ENCODE assay signal across 7 mouse cellular contexts in the genomic region with DNA sequence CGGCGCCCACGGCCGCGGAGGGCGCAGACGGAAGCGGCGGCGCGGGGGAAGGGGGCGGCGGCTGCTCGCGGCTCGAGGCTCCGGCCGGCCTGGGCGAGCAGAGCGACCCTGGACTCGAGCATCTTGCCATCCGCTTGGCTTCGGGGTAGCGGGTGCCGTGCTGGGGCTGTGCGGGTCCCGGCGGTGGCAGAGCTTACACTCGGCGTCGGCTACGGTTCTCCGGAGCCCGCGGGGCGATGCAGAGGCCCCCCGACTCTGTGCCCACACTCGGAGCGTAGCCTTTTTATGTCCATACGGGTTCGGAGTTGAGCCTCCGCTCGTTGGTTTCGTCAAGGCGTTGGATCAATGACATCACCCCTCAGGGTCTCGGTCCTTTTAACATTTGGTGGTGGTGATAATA. TPM values are rescaled to one million over a fixed set of nuclear protein-coding genes. Genes with fewer than 3 reads are reported as not detected.
A peak's percentile ranks its signal among the peaks of the same experiment; 100 is the strongest.
DNase-seq lines count a peak whose midpoint lies in the region; ATAC-seq lines count a peak whose summit lies in the region.

No protein-coding gene starts in this region.

- peak overlapping the region; percentile 88 for H3K4me3 ChIP-seq in neural tube, embryonic 11.5 days (ENCODE audit: low read depth, low read length)
- H3K4me3 ChIP-seq in embryonic facial prominence, embryonic 14.5 days (ENCODE audit: low read depth, low read length): peak overlapping the region; percentile 93
- H3K4me3 ChIP-seq in intestine, embryonic 14.5 days (ENCODE audit: low read depth, low read length): peak overlapping the region; percentile 83
- H3K4me3 ChIP-seq in neural tube, embryonic 13.5 days: peak overlapping the region; percentile 96

- no peaks in the 10 kb centered on the region for H3K9me3 ChIP-seq in neural tube, embryonic 11.5 days (ENCODE audit: control insufficient read depth, low read length)
- no peaks in the 10 kb centered on the region for H3K9me3 ChIP-seq in embryonic facial prominence, embryonic 14.5 days (ENCODE audit: control insufficient read depth, low read length)
- H3K9me3 ChIP-seq in intestine, embryonic 14.5 days (ENCODE audit: control insufficient read depth, low read length): no peaks in the 10 kb centered on the region
- no peaks in the 10 kb centered on the region for H3K9me3 ChIP-seq in neural tube, embryonic 13.5 days

- H3K36me3 ChIP-seq in neural tube, embryonic 11.5 days (ENCODE audit: control insufficient read depth, insufficient read depth, low read length): peaks cover 15% of the 10 kb centered on the region
- H3K36me3 ChIP-seq in embryonic facial prominence, embryonic 14.5 days (ENCODE audit: control insufficient read depth, insufficient read depth, low read length): peaks cover 39% of the 10 kb centered on the region
- peaks cover 38% of the 10 kb centered on the region for H3K36me3 ChIP-seq in intestine, embryonic 14.5 days (ENCODE audit: control insufficient read depth, insufficient read depth, low read length)
- H3K36me3 ChIP-seq in neural tube, embryonic 13.5 days: peaks cover 40% of the 10 kb centered on the region

- ATAC-seq in neural tube, embryonic 11.5 days (ENCODE audit: insufficient read depth, low FRiP score, low TSS enrichment): peak; percentile 25; the same call in 1 of the 2 replicates
- ATAC-seq in embryonic facial prominence, embryonic 14.5 days (ENCODE audit: low read depth): peak; percentile 33
- ATAC-seq in intestine, embryonic 14.5 days (replicated peaks; ENCODE audit: low FRiP score, low TSS enrichment, low read depth): peak; percentile 44; the same call in 1 of the 2 replicates
- peak; percentile 56 for ATAC-seq in neural tube, embryonic 13.5 days (ENCODE audit: low read depth)

- H3K9ac ChIP-seq in neural tube, embryonic 11.5 days (ENCODE audit: low read length): peak overlapping the region; percentile 95
- H3K9ac ChIP-seq in embryonic facial prominence, embryonic 14.5 days (ENCODE audit: low read depth, low read length): peak overlapping the region; percentile 96
- peak overlapping the region; percentile 85 for H3K9ac ChIP-seq in intestine, embryonic 14.5 days (ENCODE audit: low read length)
- peak overlapping the region; percentile 96 for H3K9ac ChIP-seq in neural tube, embryonic 13.5 days

- peaks cover 7% of the 10 kb centered on the region; the same call in 1 of the 2 replicates for H3K4me1 ChIP-seq in neural tube, embryonic 11.5 days (ENCODE audit: control insufficient read depth, insufficient read depth, low read length)
- peaks cover 11% of the 10 kb centered on the region for H3K4me1 ChIP-seq in embryonic facial prominence, embryonic 14.5 days (ENCODE audit: control insufficient read depth, insufficient read depth, low read length)
- peaks cover 26% of the 10 kb centered on the region for H3K4me1 ChIP-seq in intestine, embryonic 14.5 days (replicated peaks; ENCODE audit: control insufficient read depth, insufficient read depth, low read length)
- H3K4me1 ChIP-seq in neural tube, embryonic 13.5 days (replicated peaks): peaks cover 64% of the 10 kb centered on the region

- H3K27ac ChIP-seq in neural tube, embryonic 11.5 days (ENCODE audit: low read depth, low read length): peak overlapping the region; percentile 39; the same call in 1 of the 2 replicates
- H3K27ac ChIP-seq in embryonic facial prominence, embryonic 14.5 days (replicated peaks; ENCODE audit: low read depth, low read length): peak overlapping the region; percentile 72
- H3K27ac ChIP-seq in intestine, embryonic 14.5 days (ENCODE audit: low read depth): peak overlapping the region; percentile 63; the same call in 1 of the 2 replicates
- H3K27ac ChIP-seq in neural tube, embryonic 13.5 days (replicated peaks): peak overlapping the region; percentile 82

- no peaks in the 10 kb centered on the region for H3K27me3 ChIP-seq in neural tube, embryonic 11.5 days (ENCODE audit: control insufficient read depth, insufficient read depth, low read length)
- no peaks in the 10 kb centered on the region for H3K27me3 ChIP-seq in embryonic facial prominence, embryonic 14.5 days (replicated peaks; ENCODE audit: control insufficient read depth, insufficient read depth, low read length)
- no peaks in the 10 kb centered on the region for H3K27me3 ChIP-seq in intestine, embryonic 14.5 days (replicated peaks; ENCODE audit: control insufficient read depth, insufficient read depth, low read length)
- H3K27me3 ChIP-seq in neural tube, embryonic 13.5 days: no peaks in the 10 kb centered on the region

- under 1% methylated on average over 39 of the region's 46 CpGs for WGBS in neural tube, embryonic 11.5 days
- 1% methylated on average over 13 of the region's 46 CpGs for WGBS in embryonic facial prominence, embryonic 14.5 days
- under 1% methylated on average over 40 of the region's 46 CpGs for WGBS in intestine, embryonic 14.5 days
- under 1% methylated on average over 37 of the region's 46 CpGs for WGBS in neural tube, embryonic 13.5 days

- no peak for DNase-seq in neural tube, embryonic 11.5 days (ENCODE audit: low spot score)
- no peak for DNase-seq in neural tube, embryonic 10.5 days (ENCODE audit: extremely low spot score, low spot score)
- DNase-seq in embryonic facial prominence, embryonic 14.5 days (ENCODE audit: low spot score): no peak
- peak; percentile 75 for DNase-seq in intestine, embryonic 14.5 days (ENCODE audit: low spot score)
- DNase-seq in adrenal gland, adult (ENCODE audit: inconsistent age in 2 of 2, low spot score in 1 of 2): no peak
- DNase-seq in T-cell, adult 2 months (ENCODE audit: low spot score): no peak

- H3K4me2 ChIP-seq in neural tube, embryonic 11.5 days (ENCODE audit: low read depth): peak overlapping the region; percentile 84
- H3K4me2 ChIP-seq in embryonic facial prominence, embryonic 14.5 days (ENCODE audit: low read depth, low read length): peak overlapping the region; percentile 85
- H3K4me2 ChIP-seq in intestine, embryonic 14.5 days (ENCODE audit: low read length): peak overlapping the region; percentile 96
- peak overlapping the region; percentile 89 for H3K4me2 ChIP-seq in neural tube, embryonic 13.5 days

RNA-seq across cellular contexts. Expression of gene Gcn1l1, which starts 0.3 kb away (rescaled TPM):
- 38.6 and 42.6 TPM in 2 replicates for polyA plus RNA-seq in neural tube, embryonic 11.5 days (2014; fragmentation: Nextera tagmentation; extraction: Ambion mirVana)
- 40.3 and 41.9 TPM in 2 replicates for polyA plus RNA-seq in embryonic facial prominence, embryonic 14.5 days (2014; fragmentation: Nextera tagmentation; extraction: Ambion mirVana)
- 43.6 and 44.8 TPM in 2 replicates for polyA plus RNA-seq in intestine, embryonic 14.5 days (2014; fragmentation: Nextera tagmentation; extraction: Ambion mirVana)
- 36.5 and 39.3 TPM in 2 replicates for polyA plus RNA-seq in neural tube, embryonic 13.5 days (2015; fragmentation: Nextera tagmentation; extraction: Ambion mirVana)

RNA-seq across cellular contexts. Expression of gene Rplp0, which starts 6.1 kb away (rescaled TPM):
- polyA plus RNA-seq in neural tube, embryonic 11.5 days (2014; fragmentation: Nextera tagmentation; extraction: Ambion mirVana): 1,266 and 1,290 TPM in 2 replicates
- 1,928 and 1,996 TPM in 2 replicates for polyA plus RNA-seq in embryonic facial prominence, embryonic 14.5 days (2014; fragmentation: Nextera tagmentation; extraction: Ambion mirVana)
- polyA plus RNA-seq in intestine, embryonic 14.5 days (2014; fragmentation: Nextera tagmentation; extraction: Ambion mirVana): 2,116 and 2,150 TPM in 2 replicates
- 767 and 869 TPM in 2 replicates for polyA plus RNA-seq in neural tube, embryonic 13.5 days (2015; fragmentation: Nextera tagmentation; extraction: Ambion mirVana)

RNA-seq across cellular contexts. Expression of gene Pxn, which starts 58.9 kb away (rescaled TPM):
- 13.3 and 13.7 TPM in 2 replicates for polyA plus RNA-seq in neural tube, embryonic 11.5 days (2014; fragmentation: Nextera tagmentation; extraction: Ambion mirVana)
- 28.6 and 28.8 TPM in 2 replicates for polyA plus RNA-seq in embryonic facial prominence, embryonic 14.5 days (2014; fragmentation: Nextera tagmentation; extraction: Ambion mirVana)
- 16.8 and 19.3 TPM in 2 replicates for polyA plus RNA-seq in intestine, embryonic 14.5 days (2014; fragmentation: Nextera tagmentation; extraction: Ambion mirVana)
- 26.5 and 26.6 TPM in 2 replicates for polyA plus RNA-seq in neural tube, embryonic 13.5 days (2015; fragmentation: Nextera tagmentation; extraction: Ambion mirVana)
